Mouse (Mus musculus) R1 (cell line): ENCODE measurements around the gene Fermt2.
A peak's percentile ranks its signal among the peaks of the same experiment; 100 is the strongest.

Experiments used
- DNase-seq: peaks from one replicate; pipeline ENCODE4 v3.0.0-alpha.2; 2018; ENCODE audit warnings: low read depth, low spot score

Gene Fermt2

GRCm38 (mm10) chr14:45464036-45465035 lies 65.6 kb downstream of the Fermt2 start:
- DNase-seq, result peak; percentile 64

GRCm38 (mm10) chr14:45463599-45463998 lies 66.3 kb downstream of the Fermt2 start:
- DNase-seq, result peak; percentile 96

GRCm38 (mm10) chr14:45462875-45463475 lies 66.9 kb downstream of the Fermt2 start:
- DNase-seq, result peak; percentile 66

GRCm38 (mm10) chr14:45462374-45462773 lies 67.5 kb downstream of the Fermt2 start:
- peak; percentile 92 for DNase-seq

- DNase-seq, result no peak
Measured at GRCm38 (mm10) chr14:45461945-45462344, 68.0 kb downstream of the Fermt2 start.

- peak; percentile 62 for DNase-seq
Measured at GRCm38 (mm10) chr14:45460491-45460890, 69.4 kb downstream of the Fermt2 start.

GRCm38 (mm10) chr14:45459877-45460276 lies 70.0 kb downstream of the Fermt2 start:
- peak; percentile 53 for DNase-seq

GRCm38 (mm10) chr14:45457003-45457402 lies 72.9 kb downstream of the Fermt2 start:
- DNase-seq, result no peak

DNA sequence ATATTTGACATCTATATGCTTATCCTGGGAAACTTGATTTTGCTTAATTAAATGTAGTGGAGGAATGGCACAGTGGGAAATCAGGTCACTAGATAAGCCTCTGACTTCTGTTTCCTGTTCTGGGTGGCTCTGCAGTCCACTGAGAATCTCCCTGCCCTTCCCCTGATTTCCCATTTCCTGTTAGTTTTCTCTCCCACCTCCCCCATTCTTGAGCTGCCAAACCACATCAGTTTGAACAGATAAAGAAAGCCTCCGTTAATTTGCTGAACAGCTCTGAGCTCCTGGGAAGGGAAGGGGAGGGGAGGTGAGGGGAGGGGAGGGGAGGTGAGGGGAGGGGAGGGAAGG lies 73.4 kb downstream of the Fermt2 start:
- peak; percentile 90 for DNase-seq

DNA sequence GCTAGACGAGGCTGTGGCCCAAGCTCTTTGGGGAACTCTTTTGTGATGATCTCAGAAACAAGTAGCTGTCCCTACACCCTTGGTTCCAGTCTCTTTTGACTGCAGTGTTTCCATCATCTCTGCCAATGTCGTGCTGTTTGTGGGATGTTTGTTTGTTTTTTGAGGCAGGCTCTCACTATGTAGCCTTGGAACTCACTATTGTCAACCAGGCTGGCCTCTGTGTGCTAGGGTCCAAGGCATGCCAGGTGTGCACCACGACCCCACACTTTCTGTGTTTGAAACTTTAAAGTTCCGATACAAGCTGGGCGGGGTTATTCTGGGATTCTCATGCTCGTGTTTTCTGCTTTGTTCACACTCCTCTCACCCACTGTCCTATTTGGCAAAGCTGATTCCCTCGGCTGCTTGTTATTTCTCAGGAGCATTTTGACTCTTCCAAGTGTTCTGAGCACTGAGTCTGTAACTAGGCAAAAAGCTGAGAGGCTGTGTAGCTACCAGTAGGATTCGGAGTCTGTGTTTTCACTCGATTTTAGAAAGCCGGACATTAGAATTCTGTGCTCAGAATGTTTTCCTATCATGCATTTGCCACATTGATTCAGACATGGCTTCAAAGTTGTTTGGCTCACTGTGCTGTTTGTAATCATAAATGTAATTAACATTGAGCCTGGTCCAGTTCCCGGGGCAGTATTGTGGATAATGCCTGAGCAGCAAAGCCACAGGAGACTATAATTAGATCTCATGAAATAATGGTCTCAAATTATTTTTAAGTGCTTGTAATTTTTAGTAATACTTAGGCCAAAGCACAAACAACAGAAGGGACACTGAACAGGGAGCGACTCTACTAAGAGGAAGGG lies 74.0 kb downstream of the Fermt2 start:
- no peak for DNase-seq

DNA sequence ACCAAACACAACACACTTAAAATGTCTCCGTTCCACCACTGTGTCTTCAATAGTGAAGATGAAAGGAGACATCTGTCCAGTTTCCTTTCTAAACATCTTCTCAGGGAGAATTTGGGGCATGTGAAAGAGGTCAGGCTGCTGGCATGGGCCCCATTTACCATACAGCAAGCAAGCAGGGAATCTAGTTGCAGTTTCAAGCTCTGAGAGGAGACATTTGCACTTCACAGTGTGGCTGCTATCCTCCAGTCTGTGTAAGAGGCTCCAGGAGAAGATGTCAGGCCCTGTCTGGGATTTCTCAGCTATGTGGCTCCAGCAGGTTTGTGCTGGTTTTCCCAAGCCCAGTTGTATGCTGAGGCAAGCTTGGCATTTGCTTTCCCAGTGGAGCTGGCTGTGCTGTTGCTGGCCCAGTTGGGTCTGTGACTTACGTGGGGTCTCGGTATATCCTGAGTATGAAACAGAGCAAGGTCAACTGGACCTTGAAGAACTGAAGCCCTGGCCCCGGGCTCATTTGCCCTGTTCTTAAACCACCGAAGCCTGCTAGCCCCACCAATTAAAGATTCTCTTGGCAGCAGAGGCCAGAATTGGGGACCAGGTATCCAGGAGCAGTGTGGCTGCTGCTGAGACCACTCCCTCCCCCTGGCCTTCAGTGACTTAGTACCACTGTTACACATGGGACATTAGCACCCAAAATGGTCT lies 76.2 kb downstream of the Fermt2 start:
- DNase-seq, result peak; percentile 43

DNA sequence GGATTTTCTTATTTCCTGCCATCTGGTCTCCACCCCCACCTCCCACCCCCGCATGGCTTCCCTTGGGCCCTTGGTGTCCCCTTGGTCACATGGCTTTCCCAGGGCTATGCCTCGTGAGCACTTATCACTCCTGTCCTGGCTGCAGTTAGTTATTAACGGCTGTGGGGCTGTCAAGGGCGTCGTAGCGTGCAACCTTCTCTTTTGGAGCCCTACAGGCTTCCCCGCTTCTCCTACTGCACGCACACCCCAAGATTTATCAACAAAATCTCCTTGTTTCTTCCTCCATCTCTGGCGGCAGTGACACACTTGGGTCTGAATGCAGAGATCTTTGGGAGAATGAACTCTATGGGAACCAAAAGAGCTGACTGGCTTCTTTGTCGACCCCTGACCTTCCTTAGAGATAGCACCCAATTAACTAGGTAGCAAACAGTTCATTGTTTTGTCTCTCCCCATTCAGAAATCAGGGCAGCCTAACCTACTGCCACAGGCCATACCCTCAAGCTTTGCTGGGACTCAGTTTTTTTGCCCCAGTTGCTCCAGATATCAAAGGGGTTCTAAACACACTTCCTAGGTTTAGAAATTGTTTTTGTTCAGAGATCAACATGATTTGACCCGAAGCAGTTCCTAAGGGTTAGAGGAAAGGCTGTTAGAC lies 76.9 kb downstream of the Fermt2 start:
- DNase-seq, result no peak

- no peak for DNase-seq
Measured at GRCm38 (mm10) chr14:45452148-45452547, 77.8 kb downstream of the Fermt2 start.

DNA sequence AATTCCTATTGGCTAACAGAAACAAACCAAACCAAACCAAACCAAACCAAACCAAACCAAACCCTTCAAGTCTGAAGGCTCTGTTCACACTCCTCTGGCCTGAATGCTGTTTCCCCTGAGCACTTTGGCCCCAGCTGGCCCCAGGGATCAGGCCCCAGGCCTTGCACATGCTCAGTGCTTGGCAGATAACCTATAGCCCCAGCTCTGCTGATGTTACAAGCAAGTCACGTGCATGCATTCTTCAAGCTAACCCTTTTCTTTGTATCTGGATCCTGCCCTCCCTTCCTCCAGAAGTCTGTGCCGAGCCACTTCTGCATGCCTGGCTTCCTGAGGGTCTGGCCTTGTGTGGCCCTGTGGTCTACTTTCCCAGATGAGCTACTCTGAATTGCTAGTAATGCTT lies 78.8 kb downstream of the Fermt2 start:
- DNase-seq, result peak; percentile 66

GRCm38 (mm10) chr14:45446777-45447176 lies 83.1 kb downstream of the Fermt2 start:
- DNase-seq, result peak; percentile 51

DNA sequence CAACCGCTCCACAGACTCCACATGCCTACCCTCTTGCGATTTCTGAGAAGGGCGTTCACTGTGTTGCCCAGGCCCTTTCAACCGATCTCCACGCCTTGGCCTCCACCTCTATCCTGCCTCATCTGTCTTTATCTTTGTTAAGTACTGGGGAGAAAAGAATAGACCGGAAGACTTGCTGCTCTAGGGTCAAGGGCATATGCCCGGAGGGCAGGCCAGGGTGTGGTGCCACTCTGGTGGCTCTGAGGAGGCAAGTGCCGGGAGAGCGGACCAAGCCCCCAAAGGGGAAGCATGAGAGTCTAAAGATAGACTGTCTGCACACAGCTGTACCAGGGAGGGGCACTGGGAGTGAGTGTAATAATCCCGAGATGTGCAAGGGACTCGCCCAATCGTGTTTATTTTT lies 84.5 kb downstream of the Fermt2 start:
- DNase-seq, result peak; percentile 99

DNA sequence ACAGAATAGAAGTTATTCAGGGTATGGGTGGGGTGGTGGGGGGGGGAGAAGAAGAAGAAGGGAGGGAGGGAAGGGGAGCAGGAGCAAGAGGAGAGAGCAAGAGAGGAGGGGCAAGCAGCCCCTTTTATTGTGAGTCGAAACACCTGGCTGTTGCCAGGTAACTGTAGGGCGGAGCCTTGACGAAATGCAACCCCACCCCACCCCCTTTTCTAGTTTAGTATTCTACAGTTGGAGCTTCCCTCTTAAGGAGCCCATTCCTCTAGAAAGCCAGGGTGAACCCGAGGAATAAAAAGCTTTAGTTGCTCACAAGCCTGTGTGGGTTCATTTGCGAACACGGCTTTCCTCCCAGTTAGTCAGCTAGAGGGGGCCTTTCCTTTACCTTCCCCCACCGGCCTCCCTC lies 85.0 kb downstream of the Fermt2 start:
- peak; percentile 95 for DNase-seq

GRCm38 (mm10) chr14:45442781-45443560 lies 86.9 kb downstream of the Fermt2 start:
- peak; percentile 64 for DNase-seq

GRCm38 (mm10) chr14:45441291-45441690 lies 88.6 kb downstream of the Fermt2 start:
- DNase-seq, result no peak

GRCm38 (mm10) chr14:45439387-45439786 lies 90.5 kb downstream of the Fermt2 start:
- peak; percentile 54 for DNase-seq
